ENCODE assay signal across 8 mouse cellular contexts in genomic region chr7:44246055-44246983, GRCm38 (mm10). TPM values are rescaled to one million over a fixed set of nuclear protein-coding genes. Genes with fewer than 3 reads are reported as not detected.
DNase-seq lines count a peak whose midpoint lies in the region; ATAC-seq and TF ChIP-seq lines count a peak whose summit lies in the region.

Gene 1700028J19Rik (minus strand): TSS chr7:44246695.
Gene 2410002F23Rik (plus strand): TSS chr7:44246722.

- TF ChIP-seq CTCF in C2C12 (IDR thresholded peaks at IDR 0.05; ENCODE audit: control insufficient read depth, insufficient read depth, insufficient read length), result no peak
- no peak for TF ChIP-seq CTCF in brain, embryonic 14.5 days (IDR thresholded peaks at IDR 0.05; ENCODE audit: borderline replicate concordance, extremely low read depth, insufficient read depth, insufficient read length)
- no peak for TF ChIP-seq CTCF in liver, adult 2 months (IDR thresholded peaks at IDR 0.05; ENCODE audit: low read depth, low read length)

- H3K4me1 ChIP-seq in erythroblast, embryonic 14.5 days (ENCODE audit: control insufficient read depth), result peaks cover 51% of the 10 kb centered on the region
- H3K4me1 ChIP-seq in heart, embryonic 11.5 days (ENCODE audit: control insufficient read depth, insufficient read depth, low read length), result peaks cover 10% of the 10 kb centered on the region; the same call in 1 of the 2 replicates
- H3K4me1 ChIP-seq in kidney, embryonic 16.5 days (ENCODE audit: insufficient read depth, low read length), result peaks cover 26% of the 10 kb centered on the region
- peaks cover 5% of the 10 kb centered on the region for H3K4me1 ChIP-seq in liver, adult 2 months (ENCODE audit: control insufficient read depth, insufficient read depth, low read length)

- H3K4me3 ChIP-seq in C2C12 (ENCODE audit: insufficient read depth, poor library complexity, severe bottlenecking) (peak within 1 kb of the TSS; percentile 89), myocyte (peak within 1 kb of the TSS; percentile 93)
- peak within 1 kb of the TSS; percentile 98 for H3K4me3 ChIP-seq in erythroblast, embryonic 14.5 days (replicated peaks)
- peak within 1 kb of the TSS; percentile 94 for H3K4me3 ChIP-seq in heart, embryonic 11.5 days (ENCODE audit: low read depth, low read length)
- peak within 1 kb of the TSS; percentile 98 for H3K4me3 ChIP-seq in kidney, embryonic 16.5 days (ENCODE audit: low read length)
- peak within 1 kb of the TSS; percentile 98 for H3K4me3 ChIP-seq in liver, adult 2 months (ENCODE audit: insufficient read depth, low read depth, low read length)

- WGBS in heart, embryonic 11.5 days (ENCODE audit: insufficient replicate concordance), result under 1% methylated on average over 61 of the region's 62 CpGs
- under 1% methylated on average over 62 of the region's 62 CpGs for WGBS in kidney, embryonic 16.5 days
- WGBS in liver, adult 2 months, result under 1% methylated on average over 62 of the region's 62 CpGs

- peak within 1 kb of the TSS; percentile 89 for H3K4me2 ChIP-seq in heart, embryonic 11.5 days
- H3K4me2 ChIP-seq in kidney, embryonic 16.5 days (replicated peaks; ENCODE audit: low read depth, low read length), result peak within 1 kb of the TSS; percentile 78
- H3K4me2 ChIP-seq in myocyte (ENCODE audit: low read depth), result peak within 1 kb of the TSS; percentile 89

- H3K9me3 ChIP-seq in erythroblast, embryonic 14.5 days (ENCODE audit: control insufficient read depth, low read length), result no peaks in the 10 kb centered on the region
- no peaks in the 10 kb centered on the region for H3K9me3 ChIP-seq in heart, embryonic 11.5 days (replicated peaks; ENCODE audit: control insufficient read depth, low read length)
- no peaks in the 10 kb centered on the region for H3K9me3 ChIP-seq in kidney, embryonic 16.5 days (ENCODE audit: low read length)

- TF ChIP-seq POLR2A in brain, embryonic 14.5 days (IDR thresholded peaks at IDR 0.05; ENCODE audit: borderline replicate concordance, extremely low read depth, insufficient read depth, insufficient read length, poor library complexity, severe bottlenecking), result peak; percentile 99
- TF ChIP-seq POLR2A in liver, adult 2 months (IDR thresholded peaks at IDR 0.05; ENCODE audit: extremely low read depth, insufficient read depth, low read length), result peak; percentile 98
- peak; percentile 100 for TF ChIP-seq POLR2A in myocyte (IDR thresholded peaks at IDR 0.05; ENCODE audit: insufficient read length, low read depth)

- DNase-seq in brain, embryonic 14.5 days (ENCODE audit: low read depth), result peak; percentile 97
- DNase-seq in liver, adult 2 months (ENCODE audit: extremely low read depth, low read depth, low spot score), result peak; percentile 71
- peak; percentile 92 for DNase-seq in splenic B cell, adult 2 months (ENCODE audit: low read depth, low spot score)

- ATAC-seq in heart, embryonic 11.5 days (replicated peaks; ENCODE audit: insufficient number of reproducible peaks, low FRiP score, low TSS enrichment), result peak; percentile 82
- peak; percentile 85 for ATAC-seq in kidney, embryonic 16.5 days (ENCODE audit: low FRiP score, low TSS enrichment)

- H3K27me3 ChIP-seq in C2C12 (ENCODE audit: control insufficient read depth, insufficient read depth, insufficient read length), result no peaks in the 10 kb centered on the region
- H3K27me3 ChIP-seq in erythroblast, embryonic 14.5 days (ENCODE audit: control insufficient read depth), result no peaks in the 10 kb centered on the region; the same call in 1 of the 2 replicates
- H3K27me3 ChIP-seq in heart, embryonic 11.5 days (ENCODE audit: control insufficient read depth, insufficient read depth, low read length), result no peaks in the 10 kb centered on the region
- no peaks in the 10 kb centered on the region for H3K27me3 ChIP-seq in kidney, embryonic 16.5 days (ENCODE audit: insufficient read depth, low read length)
- no peaks in the 10 kb centered on the region for H3K27me3 ChIP-seq in liver, adult 2 months (ENCODE audit: control insufficient read depth, insufficient read depth, low read length)
- H3K27me3 ChIP-seq in myocyte (ENCODE audit: control insufficient read depth, insufficient read depth, insufficient read length), result no peaks in the 10 kb centered on the region
- H3K27me3 ChIP-seq in splenic B cell, adult 2 months (ENCODE audit: control insufficient read depth, insufficient read depth, low read length, poor library complexity, severe bottlenecking), result no peaks in the 10 kb centered on the region

- peaks cover 27% of the 10 kb centered on the region for H3K36me3 ChIP-seq in C2C12 (ENCODE audit: control insufficient read depth, insufficient read depth)
- peaks cover 36% of the 10 kb centered on the region for H3K36me3 ChIP-seq in erythroblast, embryonic 14.5 days (ENCODE audit: control insufficient read depth)
- peaks cover 20% of the 10 kb centered on the region for H3K36me3 ChIP-seq in heart, embryonic 11.5 days (ENCODE audit: control insufficient read depth, insufficient read depth, low read length)
- peaks cover 27% of the 10 kb centered on the region for H3K36me3 ChIP-seq in kidney, embryonic 16.5 days (ENCODE audit: insufficient read depth, low read length)
- peaks cover 6% of the 10 kb centered on the region for H3K36me3 ChIP-seq in liver, adult 2 months (ENCODE audit: control insufficient read depth, insufficient read depth, low read length)
- H3K36me3 ChIP-seq in myocyte (ENCODE audit: control insufficient read depth, insufficient read depth), result peaks cover 20% of the 10 kb centered on the region
- peaks cover 3% of the 10 kb centered on the region for H3K36me3 ChIP-seq in splenic B cell, adult 2 months (ENCODE audit: control insufficient read depth, insufficient read depth, low read length, poor library complexity, severe bottlenecking)

- H3ac ChIP-seq in C2C12 (ENCODE audit: control insufficient read depth, insufficient read length, low read depth) (peak within 1 kb of the TSS; percentile 94), myocyte (ENCODE audit: control insufficient read depth, insufficient read length) (peak within 1 kb of the TSS; percentile 61)

- H3K27ac ChIP-seq in heart, embryonic 11.5 days (ENCODE audit: low read depth, low read length), result peak within 1 kb of the TSS; percentile 92
- peak within 1 kb of the TSS; percentile 96 for H3K27ac ChIP-seq in kidney, embryonic 16.5 days (ENCODE audit: low read length)
- H3K27ac ChIP-seq in liver, adult 2 months (replicated peaks; ENCODE audit: insufficient read depth, low read depth, low read length), result peak within 1 kb of the TSS; percentile 86

- H3K79me3 ChIP-seq in C2C12 (ENCODE audit: low read depth), result peaks cover 25% of the 10 kb centered on the region

- H3K79me2 ChIP-seq in C2C12 (ENCODE audit: control insufficient read depth, insufficient read depth) (peaks cover 52% of the 10 kb centered on the region), myocyte (ENCODE audit: control insufficient read depth, insufficient read depth) (peaks cover 31% of the 10 kb centered on the region)
- H3K79me2 ChIP-seq in liver, adult 2 months (ENCODE audit: control insufficient read depth, insufficient read depth, low read length), result no peaks in the 10 kb centered on the region

- peak within 1 kb of the TSS; percentile 99 for H3K9ac ChIP-seq in heart, embryonic 11.5 days (ENCODE audit: low read depth, low read length)
- H3K9ac ChIP-seq in kidney, embryonic 16.5 days (replicated peaks; ENCODE audit: low read length), result peak within 1 kb of the TSS; percentile 99
- H3K9ac ChIP-seq in liver, adult 2 months (ENCODE audit: low read depth, low read length), result peak within 1 kb of the TSS; percentile 76

TF ChIP-seq in C2C12, 6 proteins besides CTCF, POLR2A, EP300 and RAD21:
- peak; percentile 96 for TF ChIP-seq MAX (IDR thresholded peaks at IDR 0.05)
- TF ChIP-seq FOSL1 (IDR thresholded peaks at IDR 0.05; ENCODE audit: insufficient read depth, low read length, poor library complexity, severe bottlenecking), result no peak
- TF ChIP-seq USF1 (IDR thresholded peaks at IDR 0.05; ENCODE audit: low read depth), result no peak
- no peak for TF ChIP-seq CEBPB (IDR thresholded peaks at IDR 0.05; ENCODE audit: low read depth)

TF ChIP-seq in myocyte, 11 proteins besides CTCF, POLR2A, EP300 and RAD21:
- TF ChIP-seq TCF12 (IDR thresholded peaks at IDR 0.05; ENCODE audit: insufficient read depth, poor library complexity, severe bottlenecking) (no peak), REST (IDR thresholded peaks at IDR 0.05; ENCODE audit: insufficient read depth, insufficient read length) (no peak), SRF (IDR thresholded peaks at IDR 0.05; ENCODE audit: control insufficient read depth, insufficient read length, low read depth) (no peak), MAX (IDR thresholded peaks at IDR 0.05; ENCODE audit: low read depth) (peak; percentile 100), CEBPB (IDR thresholded peaks at IDR 0.05; ENCODE audit: insufficient read depth, poor library complexity, severe bottlenecking) (no peak), USF1 (IDR thresholded peaks at IDR 0.05; ENCODE audit: low read depth) (no peak), MYOG (IDR thresholded peaks at IDR 0.05; ENCODE audit: control insufficient read depth in 1 of 3, insufficient read depth in 1 of 3, insufficient read length in 2 of 3, low read depth in 2 of 3) (peak in 1 of 3 experiments; percentile 39), MYOD1 (IDR thresholded peaks at IDR 0.05; ENCODE audit: control insufficient read depth in 1 of 3, insufficient read length in 2 of 3, low read depth in 2 of 3) (peak in 2 of 3 experiments; percentile 2 to 19), E2F4 (IDR thresholded peaks at IDR 0.05; ENCODE audit: insufficient read depth) (peak; percentile 60), POLR2AphosphoS2 (IDR thresholded peaks at IDR 0.05; ENCODE audit: insufficient read length, low read depth) (peak; percentile 100), TCF3 (IDR thresholded peaks at IDR 0.05; ENCODE audit: insufficient read length, low read depth) (no peak)

RNA-seq across cellular contexts. Expression of gene 1700028J19Rik, which starts in this region (rescaled TPM):
- polyA plus RNA-seq in C2C12 (2012; fragmentation: generic; extraction: Trizol) (0.68 TPM), myocyte (2012; fragmentation: generic; extraction: Trizol) (0.62 TPM)
- 1.5 and 2.1 TPM in 2 replicates for polyA plus RNA-seq in brain, embryonic 14.5 days (2012; rRNA removed)
- 0.18 TPM in 1 of 2 replicates, not detected in the other for polyA plus RNA-seq in erythroblast, embryonic 14.5 days (2012)
- polyA plus RNA-seq in heart, embryonic 11.5 days (2014; fragmentation: Nextera tagmentation; extraction: Ambion mirVana), result 0.68 and 1.7 TPM in 2 replicates
- polyA plus RNA-seq in kidney, embryonic 16.5 days (2015; fragmentation: Nextera tagmentation; extraction: Ambion mirVana), result 1.9 and 2.0 TPM in 2 replicates
- total RNA-seq in liver, adult 2 months (2014; rRNA removed), result 0.18 and 0.20 TPM in 2 replicates
- polyA plus RNA-seq in liver, adult 2 months (2012; rRNA removed), result 0.77 and 1.4 TPM in 2 replicates

RNA-seq across cellular contexts. Expression of gene 2410002F23Rik, which starts in this region (rescaled TPM):
- polyA plus RNA-seq in C2C12 (2012; fragmentation: generic; extraction: Trizol) (68.9 TPM), myocyte (2012; fragmentation: generic; extraction: Trizol) (40.9 TPM)
- polyA plus RNA-seq in brain, embryonic 14.5 days (2012; rRNA removed), result 270 and 344 TPM in 2 replicates
- polyA plus RNA-seq in erythroblast, embryonic 14.5 days (2012), result 5.6 and 5.9 TPM in 2 replicates
- 61.5 and 76.0 TPM in 2 replicates for polyA plus RNA-seq in heart, embryonic 11.5 days (2014; fragmentation: Nextera tagmentation; extraction: Ambion mirVana)
- 178 and 180 TPM in 2 replicates for polyA plus RNA-seq in kidney, embryonic 16.5 days (2015; fragmentation: Nextera tagmentation; extraction: Ambion mirVana)
- total RNA-seq in liver, adult 2 months (2014; rRNA removed), result 6.1 and 7.2 TPM in 2 replicates
- polyA plus RNA-seq in liver, adult 2 months (2012; rRNA removed), result 14.3 and 30.1 TPM in 2 replicates

Comparison
In these comparisons a context has a peak if more than half of its experiments do, and no peak if none do; other contexts are left out.
1. Peak in every context shown above with its lines: DNase-seq, ATAC-seq, H3K4me3 ChIP-seq and H3K27ac ChIP-seq.